Mouse (Mus musculus): ENCODE measurements around the gene Rpl27a.

Gene Rpl27a

GRCm38 (mm10) chr7:109563775-109564362 is 44.9 kb downstream of the Rpl27a start:
- DNase-seq (ENCODE audit: low spot score) = no peak

GRCm38 (mm10) chr7:109566327-109566726 is 47.4 kb downstream of the Rpl27a start:
- DNase-seq (ENCODE audit: low spot score) = no peak

GRCm38 (mm10) chr7:109566841-109567768 is 48.2 kb downstream of the Rpl27a start:
- DNase-seq (ENCODE audit: low spot score) = no peak

- no peak for DNase-seq (ENCODE audit: low spot score)
Measured at GRCm38 (mm10) chr7:109568391-109568892, 49.5 kb downstream of the Rpl27a start.
